Mouse (Mus musculus) liver, adult 2 months (tissue): ENCODE measurements around the gene Tsen2. TPM values are rescaled to one million over a fixed set of nuclear protein-coding genes. Genes with fewer than 3 reads are reported as not detected.

Experiments used
- DNase-seq: peaks from one replicate; pipeline ENCODE4 v3.0.0-alpha.2; 2011; ENCODE audit warnings: low read depth, low spot score; ENCODE audit errors: extremely low read depth
- H3K27ac ChIP-seq: fragments of 200-500 bp; replicated peaks from 2 replicates; pipeline ENCODE4 v1.5.1; 2012; ENCODE audit warnings: low read depth, mild to moderate bottlenecking, control low read depth, inconsistent platforms, low read length; ENCODE audit not compliant: insufficient read depth
- H3K27me3 ChIP-seq: fragments of 200-500 bp; 2 replicates; pipeline ENCODE4 v1.6.1; 2012; ENCODE audit warnings: mild to moderate bottlenecking, moderate library complexity, low read length, inconsistent platforms; ENCODE audit not compliant: control insufficient read depth, insufficient read depth
- H3K36me3 ChIP-seq: fragments of 200-500 bp; 2 replicates; pipeline ENCODE4 v1.6.1; 2012; ENCODE audit warnings: low read length, inconsistent platforms; ENCODE audit not compliant: control insufficient read depth, insufficient read depth
- H3K4me1 ChIP-seq: fragments of 200-500 bp; 2 replicates; pipeline ENCODE4 v1.6.1; 2011; ENCODE audit warnings: low read length; ENCODE audit not compliant: control insufficient read depth, insufficient read depth
- H3K4me3 ChIP-seq: fragments of 200-500 bp; 2 replicates; pipeline ENCODE4 v1.5.1; 2011; ENCODE audit warnings: low read depth, mild to moderate bottlenecking, control low read depth, low read length, moderate library complexity; ENCODE audit not compliant: insufficient read depth
- H3K79me2 ChIP-seq: fragments of 200-500 bp; 2 replicates; pipeline ENCODE4 v1.6.1; 2012; ENCODE audit warnings: inconsistent platforms, mild to moderate bottlenecking, low read length, moderate library complexity; ENCODE audit not compliant: control insufficient read depth, insufficient read depth
- H3K9ac ChIP-seq: fragments of 200-500 bp; 2 replicates; pipeline ENCODE4 v1.6.1; 2012; ENCODE audit warnings: low read depth, mild to moderate bottlenecking, control low read depth, inconsistent platforms, low read length
- CTCF ChIP-seq: fragments of 200-500 bp; IDR thresholded peaks from 2 replicates; pipeline ENCODE4 v1.5.1; 2011; ENCODE audit warnings: low read depth, low read length, control low read depth
- POLR2A ChIP-seq: fragments of 200-500 bp; IDR thresholded peaks from 2 replicates; pipeline ENCODE4 v1.6.1; 2011; ENCODE audit warnings: low read length, control low read depth; ENCODE audit not compliant: insufficient read depth; ENCODE audit errors: extremely low read depth
- WGBS: fragments of 180-500 bp; shearing (Covaris S2); methylation state at CpG from one replicate; pipeline ENCODE4 v1.1.7; 2018; 5-methylcytosine and 5-hydroxymethylcytosine counted together
- polyA plus RNA-seq: library from polyadenylated mRNA; depleted of rRNA; stranded (reverse); fragments of >200 nt; gene quantifications from 2 replicates; pipeline ENCODE4 v1.2.3, GENCODE M21; 2012
- total RNA-seq: library from RNA; depleted of rRNA; stranded (reverse); fragments of >200 nt; gene quantifications from 2 replicates; pipeline ENCODE4 v1.2.3, GENCODE M21; 2014

Gene Tsen2
- total and polyA plus RNA-seq, 2 experiments, result 2.8 to 4.1 TPM

DNA sequence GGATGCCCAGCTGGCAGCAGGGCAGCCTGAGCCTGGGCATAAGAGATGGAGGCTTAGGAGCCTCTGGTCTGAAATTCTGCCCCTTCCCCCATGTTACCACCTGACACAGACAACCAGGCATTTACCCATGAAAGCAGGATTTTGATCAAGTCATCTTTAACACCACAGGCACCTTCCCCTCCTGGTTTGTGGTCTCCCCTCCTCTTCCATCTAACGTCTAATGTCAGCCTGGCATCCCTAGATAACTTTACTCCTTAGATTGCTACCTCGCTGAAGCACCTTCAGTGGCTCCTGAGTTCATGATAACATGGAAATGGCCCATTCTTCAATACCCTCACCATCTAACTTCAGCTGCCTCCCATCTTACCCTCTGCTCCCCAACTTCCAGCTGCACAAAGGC, 26.1 kb upstream of the Tsen2 start:
- Histone ChIP-seq H3K36me3 (no peaks in the 10 kb centered on the region), H3K9ac (no peak overlapping the region), H3K4me3 (no peak overlapping the region), H3K27me3 (no peaks in the 10 kb centered on the region; the same call in 1 of the 2 replicates), H3K27ac (no peak overlapping the region), H3K79me2 (no peaks in the 10 kb centered on the region), H3K4me1 (peaks cover under 1% of the 10 kb centered on the region)
- WGBS, result 89% methylated on average over 2 of the region's 2 CpGs
- TF ChIP-seq POLR2A (no peak), CTCF (no peak)
- no peak for DNase-seq

DNA sequence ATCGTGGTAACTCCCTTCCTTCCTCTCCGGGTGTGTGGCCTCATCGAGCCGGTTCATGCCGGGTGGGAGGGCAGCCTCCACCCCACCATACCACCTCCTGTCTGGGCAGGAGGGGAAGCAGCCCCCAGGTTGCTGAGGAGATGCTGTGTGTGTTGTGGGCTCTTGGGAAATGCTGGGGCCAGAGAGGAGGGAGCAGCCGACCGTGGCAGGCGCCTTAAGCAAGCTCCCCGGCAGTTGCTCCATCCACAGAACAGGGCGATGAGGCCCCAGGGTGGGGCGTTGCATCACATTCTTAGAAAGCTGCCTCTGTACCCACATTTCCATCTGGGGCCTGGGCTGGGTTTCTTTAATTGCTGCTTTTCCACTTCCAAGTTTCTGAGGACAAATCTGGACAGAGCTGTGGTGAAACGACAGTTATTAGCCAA, 25.2 kb upstream of the Tsen2 start:
- Histone ChIP-seq H3K4me1 (peaks cover 2% of the 10 kb centered on the region), H3K9ac (no peak overlapping the region), H3K27ac (no peak overlapping the region), H3K27me3 (no peaks in the 10 kb centered on the region; the same call in 1 of the 2 replicates), H3K4me3 (no peak overlapping the region), H3K79me2 (no peaks in the 10 kb centered on the region), H3K36me3 (no peaks in the 10 kb centered on the region)
- WGBS, result 75% methylated on average over 12 of the region's 12 CpGs
- TF ChIP-seq POLR2A, result no peak
- TF ChIP-seq CTCF, result no peak
- no peak for DNase-seq

DNA sequence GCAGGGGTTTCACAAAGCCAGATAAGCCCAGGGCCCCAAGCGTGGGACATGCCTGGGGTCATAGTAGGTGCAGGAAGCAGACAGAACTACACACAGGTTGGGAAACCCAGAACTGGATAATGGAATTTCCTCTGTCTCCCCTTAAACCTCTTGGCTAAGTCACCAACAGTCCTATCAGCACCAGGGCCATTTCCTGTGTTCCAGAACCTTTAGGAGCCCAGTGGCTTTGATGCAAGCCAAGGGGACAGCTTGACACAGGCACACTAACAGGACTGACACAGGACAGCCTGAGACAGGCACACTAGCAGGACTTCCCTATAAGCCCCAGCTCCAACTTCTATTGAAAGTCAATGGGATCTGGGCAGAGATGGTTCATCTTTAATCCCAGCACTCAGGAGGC, 22.5 kb upstream of the Tsen2 start:
- Histone ChIP-seq H3K9ac (no peak overlapping the region), H3K36me3 (no peaks in the 10 kb centered on the region), H3K4me1 (peaks cover 2% of the 10 kb centered on the region), H3K27ac (no peak overlapping the region), H3K27me3 (no peaks in the 10 kb centered on the region; the same call in 1 of the 2 replicates), H3K4me3 (no peak overlapping the region), H3K79me2 (no peaks in the 10 kb centered on the region)
- DNase-seq, result no peak
- WGBS, result 93% methylated on average over 1 of the region's 1 CpGs
- no peak for TF ChIP-seq CTCF
- no peak for TF ChIP-seq POLR2A

DNA sequence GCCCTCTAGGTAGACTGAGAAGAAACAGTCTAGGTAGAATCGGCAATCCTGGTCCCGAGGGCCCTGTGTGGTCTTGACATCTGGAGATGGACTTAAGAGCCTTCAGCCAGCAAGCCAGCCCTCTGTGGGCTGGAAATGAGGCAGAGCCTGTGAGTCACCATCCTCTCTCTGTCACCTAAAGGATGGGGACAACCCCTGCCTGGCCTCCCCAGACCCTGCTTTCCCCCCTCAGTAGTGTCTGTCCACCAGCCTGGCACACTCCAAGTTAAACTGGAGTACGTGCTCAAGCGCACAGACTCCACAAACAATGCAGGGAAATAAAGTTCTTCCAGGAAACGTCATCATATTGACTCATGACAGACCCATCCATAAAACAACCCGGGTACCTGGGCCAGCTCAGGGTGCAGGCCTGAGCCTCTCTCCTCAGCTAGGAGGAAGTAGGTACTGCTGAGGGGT, 21.7 kb upstream of the Tsen2 start:
- H3K79me2 ChIP-seq, result no peaks in the 10 kb centered on the region
- H3K4me3 ChIP-seq, result no peak overlapping the region
- no peak overlapping the region for H3K27ac ChIP-seq
- TF ChIP-seq POLR2A (no peak), CTCF (no peak)
- H3K36me3 ChIP-seq, result no peaks in the 10 kb centered on the region
- no peaks in the 10 kb centered on the region; the same call in 1 of the 2 replicates for H3K27me3 ChIP-seq
- peaks cover 2% of the 10 kb centered on the region for H3K4me1 ChIP-seq
- no peak overlapping the region for H3K9ac ChIP-seq
- DNase-seq, result no peak
- 68% methylated on average over 6 of the region's 6 CpGs for whole genome bisulfite sequencing

DNA sequence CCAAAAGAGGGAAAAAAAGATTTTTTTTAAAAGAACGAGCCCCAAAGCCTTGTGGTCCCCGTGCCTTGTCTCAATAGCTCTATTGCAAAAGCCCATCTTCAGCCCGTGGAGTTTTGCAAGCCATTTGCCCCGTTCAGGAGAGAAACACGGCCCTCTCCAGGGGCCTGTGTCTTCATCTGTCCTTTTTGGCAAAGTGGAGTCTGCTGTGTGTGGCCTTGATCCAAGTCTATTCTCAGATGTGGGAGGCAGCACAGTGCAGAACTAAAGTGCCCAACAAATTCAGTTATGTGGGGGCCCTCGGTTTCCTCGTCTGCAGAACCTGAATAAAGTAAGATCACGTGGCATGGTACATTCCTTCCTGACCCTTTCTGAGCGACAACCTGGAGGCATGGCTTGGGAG, 21.3 kb upstream of the Tsen2 start:
- Histone ChIP-seq H3K27me3 (no peaks in the 10 kb centered on the region; the same call in 1 of the 2 replicates), H3K9ac (no peak overlapping the region), H3K4me1 (peaks cover 2% of the 10 kb centered on the region), H3K27ac (no peak overlapping the region), H3K4me3 (no peak overlapping the region), H3K79me2 (no peaks in the 10 kb centered on the region), H3K36me3 (no peaks in the 10 kb centered on the region)
- DNase-seq, result no peak
- TF ChIP-seq CTCF (no peak), POLR2A (no peak)
- 62% methylated on average over 9 of the region's 9 CpGs for WGBS

DNA sequence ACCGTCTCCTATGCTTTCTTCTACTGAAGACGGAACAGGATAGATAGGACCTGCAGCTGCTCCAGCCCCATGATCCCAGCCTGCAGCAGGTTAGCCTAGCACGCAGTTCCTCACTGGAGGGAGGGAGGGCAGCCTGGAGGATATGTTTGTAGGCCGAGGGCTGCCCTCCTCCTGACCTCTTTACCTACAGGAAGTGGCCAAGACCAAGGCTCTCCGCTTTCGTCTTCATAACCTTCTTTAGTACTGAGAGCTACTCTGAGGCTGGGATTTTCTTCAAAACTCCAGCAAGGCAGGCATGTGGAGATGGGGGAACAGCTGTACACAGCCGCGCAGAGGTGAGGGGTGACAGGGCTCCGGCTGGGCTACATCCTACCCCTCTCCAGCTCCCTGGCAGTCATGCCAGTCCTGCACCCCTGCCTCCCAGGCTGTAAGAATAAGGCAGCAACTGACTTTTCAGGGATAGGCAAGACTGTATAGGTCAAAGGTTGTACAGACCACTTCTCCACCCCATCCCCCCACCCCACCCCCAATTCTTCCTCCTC, 19.9 kb upstream of the Tsen2 start:
- 77% methylated on average over 9 of the region's 9 CpGs for WGBS
- Histone ChIP-seq H3K36me3 (no peaks in the 10 kb centered on the region), H3K9ac (no peak overlapping the region), H3K79me2 (no peaks in the 10 kb centered on the region), H3K27me3 (no peaks in the 10 kb centered on the region), H3K4me3 (no peak overlapping the region), H3K27ac (no peak overlapping the region), H3K4me1 (peaks cover 2% of the 10 kb centered on the region)
- TF ChIP-seq POLR2A (no peak), CTCF (no peak)
- no peak for DNase-seq
